Mouse (Mus musculus): ENCODE results near the gene Il10rb. TPM values are rescaled to one million over a fixed set of nuclear protein-coding genes. Genes with fewer than 3 reads are reported as not detected.

Gene Il10rb
- polyA plus RNA-seq, 1 experiment from 2014 or later = 49.5 TPM

DNA sequence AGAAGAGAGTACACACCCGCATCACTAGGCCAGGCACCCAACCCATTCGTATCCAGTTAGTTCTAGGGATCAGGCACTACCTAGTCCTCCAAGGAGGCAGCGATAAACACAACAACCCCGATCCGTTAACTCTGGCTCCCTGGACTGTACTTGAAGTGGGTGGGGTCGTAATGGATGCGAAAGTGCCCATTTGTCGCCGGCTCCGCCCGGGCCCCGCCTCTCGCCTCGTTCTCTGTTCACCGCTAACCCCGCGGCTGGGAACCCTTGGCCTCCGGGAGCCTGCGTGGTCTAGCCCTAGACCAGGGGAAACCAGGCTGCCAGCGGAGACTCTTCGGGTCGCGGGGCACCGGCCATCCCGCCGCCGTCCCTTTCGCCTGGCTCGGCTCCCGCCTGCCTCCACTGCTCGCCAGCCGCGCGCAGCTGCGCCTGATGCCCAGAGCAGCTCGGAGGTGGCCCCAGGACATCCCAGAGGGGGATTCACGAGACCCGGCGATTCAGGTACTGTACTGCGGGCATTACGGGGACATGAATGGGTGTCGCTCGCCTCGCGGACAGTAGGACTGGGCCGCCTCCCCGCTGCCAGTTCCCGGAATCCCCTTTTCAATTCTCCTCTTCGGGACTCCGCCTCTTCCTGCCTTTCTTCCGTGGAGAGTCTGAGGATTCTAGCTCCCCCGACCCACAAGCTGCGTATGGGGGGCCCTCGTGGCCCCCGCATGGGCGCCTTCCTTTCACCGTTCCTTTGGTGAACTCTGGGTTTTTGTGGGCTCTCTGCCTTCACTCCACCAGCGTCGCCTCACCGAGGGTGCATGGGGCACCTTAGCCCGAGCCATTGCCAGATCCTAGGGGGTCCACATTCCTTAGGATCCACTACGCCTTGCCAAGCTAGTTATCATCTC lies 33.1 kb upstream of the Il10rb start, which contains the start of gene Ifnar2:
TSS of gene Ifnar2 (plus strand) at position 207 of the 896 bp plus-strand sequence.
- Histone ChIP-seq H3K4me1 (peaks cover 18% of the 10 kb centered on the region), H3K27me3 (no peaks in the 10 kb centered on the region), H3K27ac (peak within 1 kb of the TSS; percentile 96), H3K4me3 (peak within 1 kb of the TSS; percentile 82), H3K4me2 (peak within 1 kb of the TSS; percentile 61), H3K36me3 (0 out of 2 replicates have a peak, but pooled peaks cover 4% of the 10 kb centered on the region), H3K9ac (peak within 1 kb of the TSS; percentile 88), H3K9me3 (no peaks in the 10 kb centered on the region)
- under 1% methylated on average over 62 of the region's 62 CpGs for WGBS
- ATAC-seq (ENCODE audit: borderline replicate concordance, extremely low read depth, low FRiP score, low TSS enrichment) = peak; percentile 90

DNA sequence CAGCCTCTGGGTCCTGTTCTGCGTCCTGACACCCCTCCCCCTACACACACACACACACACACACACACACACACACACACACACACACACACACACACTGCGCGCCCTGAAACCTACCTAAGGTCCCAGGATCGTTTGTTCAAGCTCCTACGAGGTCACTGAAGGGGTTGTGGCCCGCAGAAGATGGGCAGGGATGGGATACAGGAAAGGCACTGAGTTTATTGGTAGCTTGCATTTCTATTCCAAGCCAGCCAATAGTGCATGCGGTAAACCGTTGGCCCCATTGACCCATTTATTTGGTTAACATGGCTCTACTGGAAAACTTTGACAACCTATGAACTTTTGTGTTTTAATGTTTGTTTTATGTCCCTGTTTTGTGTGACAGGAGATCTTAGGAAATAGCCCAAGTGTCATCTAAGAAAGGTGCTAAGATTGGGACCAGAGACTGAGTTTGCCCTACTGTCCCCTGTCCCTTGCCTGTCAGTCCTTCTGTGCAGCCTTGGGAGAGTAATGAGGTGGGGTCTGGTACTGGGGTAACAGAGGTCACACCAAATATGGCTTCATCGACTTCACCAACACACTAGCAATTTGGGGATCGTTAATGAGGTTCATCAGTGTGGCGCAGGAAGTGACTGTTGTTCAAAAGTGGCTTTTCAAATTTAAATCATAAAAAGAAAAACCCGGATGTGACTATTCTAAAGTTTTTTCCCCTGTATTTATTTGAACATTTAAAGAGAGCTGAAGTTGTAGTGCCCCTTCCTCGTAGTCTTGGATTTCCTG lies 32.3 kb upstream of the Il10rb start:
- 0 out of 2 replicates have a peak, but pooled peaks cover 4% of the 10 kb centered on the region for H3K36me3 ChIP-seq

DNA sequence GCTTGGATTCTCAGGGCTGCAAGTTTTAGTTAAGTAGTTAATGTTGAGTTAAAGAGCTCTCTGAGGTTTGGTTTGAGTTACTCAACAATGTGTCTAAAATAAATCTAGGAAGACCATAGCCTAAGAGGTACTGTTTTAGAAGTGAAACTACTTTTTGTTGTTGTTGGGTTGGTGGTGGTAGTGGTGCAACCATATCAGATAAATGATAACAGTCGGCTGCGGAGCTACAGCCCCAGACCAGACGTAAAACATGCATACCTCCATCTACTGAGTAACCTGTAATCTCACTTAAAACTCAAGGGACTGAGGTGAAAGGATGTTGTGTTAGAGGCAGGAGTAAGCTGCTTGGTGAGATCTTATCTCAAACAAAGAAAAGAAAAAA lies 31.7 kb upstream of the Il10rb start:
- no peaks in the 10 kb centered on the region for H3K9me3 ChIP-seq
- H3K27me3 ChIP-seq = no peaks in the 10 kb centered on the region
- no peak for ATAC-seq (ENCODE audit: borderline replicate concordance, extremely low read depth, low FRiP score, low TSS enrichment)
- H3K4me2 ChIP-seq = peak overlapping the region; percentile 61; the same call in 1 of the 2 replicates
- no peak overlapping the region for H3K27ac ChIP-seq
- 0 out of 2 replicates have a peak, but pooled peaks cover 4% of the 10 kb centered on the region for H3K36me3 ChIP-seq
- H3K9ac ChIP-seq = no peak overlapping the region
- peak overlapping the region; percentile 82 for H3K4me3 ChIP-seq
- 73% methylated on average over 3 of the region's 3 CpGs for WGBS
- H3K4me1 ChIP-seq = peaks cover 32% of the 10 kb centered on the region

More for the DNA sequence above, 32.3 kb upstream of the Il10rb start:
- 20% methylated on average over 13 of the region's 13 CpGs for WGBS
- H3K4me3 ChIP-seq = peak overlapping the region; percentile 82
- H3K9ac ChIP-seq = peak overlapping the region; percentile 88
- H3K4me1 ChIP-seq = peaks cover 26% of the 10 kb centered on the region
- ATAC-seq (ENCODE audit: borderline replicate concordance, extremely low read depth, low FRiP score, low TSS enrichment) = no peak
- peak overlapping the region; percentile 61 for H3K4me2 ChIP-seq
- H3K27ac ChIP-seq = peak overlapping the region; percentile 96
- no peaks in the 10 kb centered on the region for H3K9me3 ChIP-seq
- no peaks in the 10 kb centered on the region for H3K27me3 ChIP-seq

DNA sequence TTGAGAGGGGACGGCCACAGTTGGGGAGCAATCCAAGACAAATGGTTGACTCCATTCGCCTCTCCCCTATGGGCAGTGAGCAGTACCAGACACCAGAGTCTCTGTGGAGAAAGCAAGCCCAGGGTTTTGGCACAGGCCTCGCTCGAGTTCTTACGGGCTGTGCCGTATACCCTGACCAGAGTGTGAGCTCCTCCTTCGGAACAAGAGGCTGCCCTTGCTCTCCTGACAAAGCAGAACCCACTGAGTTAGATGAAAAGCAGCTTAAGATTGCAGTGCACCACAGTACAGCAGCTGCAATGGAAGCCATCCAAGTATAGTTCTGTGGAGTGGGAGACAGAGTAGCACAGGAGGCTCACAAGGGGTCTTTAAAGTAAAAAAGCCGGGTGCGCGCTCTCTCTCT lies 29.3 kb upstream of the Il10rb start:
- H3K9ac ChIP-seq = no peak overlapping the region
- no peak overlapping the region for H3K4me3 ChIP-seq
- H3K36me3 ChIP-seq = 0 out of 2 replicates have a peak, but pooled peaks cover 4% of the 10 kb centered on the region
- H3K27ac ChIP-seq = no peak overlapping the region
- H3K4me2 ChIP-seq = no peak overlapping the region
- 84% methylated on average over 10 of the region's 10 CpGs for WGBS
- no peaks in the 10 kb centered on the region for H3K9me3 ChIP-seq
- peaks cover 40% of the 10 kb centered on the region for H3K4me1 ChIP-seq
- ATAC-seq (ENCODE audit: borderline replicate concordance, extremely low read depth, low FRiP score, low TSS enrichment) = no peak
- no peaks in the 10 kb centered on the region for H3K27me3 ChIP-seq

DNA sequence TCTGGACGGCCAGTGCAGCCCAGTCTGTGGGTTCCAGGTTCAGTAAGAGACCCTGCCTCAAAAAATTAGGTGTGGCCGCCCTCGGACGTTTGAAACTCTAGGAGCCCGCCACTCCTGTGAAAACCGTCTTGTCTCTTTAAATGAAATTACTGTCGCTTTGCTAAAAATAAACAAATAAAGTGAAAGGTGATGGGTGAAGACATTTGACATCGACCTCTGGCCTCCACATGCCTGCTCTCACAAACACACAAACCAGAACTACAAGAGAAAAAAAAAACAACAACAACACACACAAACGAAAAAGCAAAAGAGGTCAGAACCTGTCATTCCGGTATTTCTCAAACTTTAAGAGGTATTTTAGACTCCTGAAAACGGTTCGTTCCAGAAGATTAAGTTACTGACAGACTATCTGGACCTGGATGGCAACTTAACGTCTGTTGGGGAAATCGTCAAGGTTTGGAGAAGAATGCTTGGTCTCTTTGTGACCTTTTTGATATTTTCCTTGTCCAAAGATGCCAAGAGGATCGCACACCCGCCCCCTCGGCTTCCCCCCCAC lies 27.5 kb upstream of the Il10rb start:
- Histone ChIP-seq H3K27me3 (no peaks in the 10 kb centered on the region), H3K9me3 (no peaks in the 10 kb centered on the region), H3K4me2 (peak overlapping the region; percentile 38), H3K4me3 (no peak overlapping the region), H3K27ac (peak overlapping the region; percentile 71), H3K4me1 (peaks cover 39% of the 10 kb centered on the region), H3K9ac (no peak overlapping the region), H3K36me3 (0 out of 2 replicates have a peak, but pooled peaks cover 4% of the 10 kb centered on the region)
- no peak for ATAC-seq (ENCODE audit: borderline replicate concordance, extremely low read depth, low FRiP score, low TSS enrichment)
- 40% methylated on average over 17 of the region's 17 CpGs for WGBS

DNA sequence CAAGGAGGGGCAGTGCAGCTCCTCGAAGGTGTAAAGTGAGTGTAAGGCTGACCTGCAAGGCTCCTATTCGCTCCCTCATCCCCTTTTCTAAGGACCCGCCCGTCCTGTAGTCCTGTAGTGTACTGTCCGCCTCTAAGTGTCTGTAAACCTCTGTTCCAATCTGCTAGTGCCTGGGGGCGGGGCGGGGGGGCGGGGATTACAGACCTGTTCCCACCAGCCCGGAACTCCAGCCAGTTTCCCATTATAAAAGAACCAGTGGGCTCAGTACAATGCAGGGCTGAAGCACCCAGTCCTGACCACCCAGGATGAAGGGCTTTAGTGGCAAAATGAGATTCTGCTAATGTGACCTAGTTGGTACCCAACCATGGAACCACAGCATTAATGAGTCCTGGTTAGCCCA lies 27.0 kb upstream of the Il10rb start:
- no peak for ATAC-seq (ENCODE audit: borderline replicate concordance, extremely low read depth, low FRiP score, low TSS enrichment)
- no peaks in the 10 kb centered on the region for H3K9me3 ChIP-seq
- H3K4me1 ChIP-seq = peaks cover 35% of the 10 kb centered on the region
- 18% methylated on average over 9 of the region's 9 CpGs for WGBS
- H3K4me3 ChIP-seq = no peak overlapping the region
- H3K36me3 ChIP-seq = peaks cover 9% of the 10 kb centered on the region
- H3K27me3 ChIP-seq = no peaks in the 10 kb centered on the region
- peak overlapping the region; percentile 38 for H3K4me2 ChIP-seq
- peak overlapping the region; percentile 71 for H3K27ac ChIP-seq
- H3K9ac ChIP-seq = no peak overlapping the region

DNA sequence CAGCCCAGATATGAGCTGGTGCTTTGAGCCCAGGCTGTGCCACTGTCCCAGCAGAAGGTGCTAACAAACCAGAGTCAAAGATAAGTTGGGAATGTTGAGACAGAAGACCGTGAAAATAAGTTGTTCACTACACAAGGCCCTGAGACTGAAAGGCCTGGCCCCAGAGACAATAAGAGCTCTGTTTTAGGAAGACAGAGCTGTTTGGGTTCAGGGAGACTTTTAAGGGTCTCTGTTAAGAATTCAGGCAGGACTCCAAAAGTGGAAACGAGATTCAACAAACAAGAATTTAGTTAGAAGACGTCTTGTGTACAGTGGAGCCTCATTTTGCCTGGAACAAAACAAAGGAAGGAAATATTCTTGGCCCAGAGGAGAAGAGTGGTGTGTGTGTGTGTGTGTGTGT lies 26.6 kb upstream of the Il10rb start:
- Histone ChIP-seq H3K9ac (no peak overlapping the region), H3K27ac (peak overlapping the region; percentile 71), H3K27me3 (no peaks in the 10 kb centered on the region), H3K4me1 (peaks cover 31% of the 10 kb centered on the region), H3K36me3 (peaks cover 13% of the 10 kb centered on the region), H3K4me2 (no peak overlapping the region; the same call in 1 of the 2 replicates), H3K9me3 (no peaks in the 10 kb centered on the region), H3K4me3 (no peak overlapping the region)
- ATAC-seq (ENCODE audit: borderline replicate concordance, extremely low read depth, low FRiP score, low TSS enrichment) = no peak
- 24% methylated on average over 3 of the region's 3 CpGs for WGBS

DNA sequence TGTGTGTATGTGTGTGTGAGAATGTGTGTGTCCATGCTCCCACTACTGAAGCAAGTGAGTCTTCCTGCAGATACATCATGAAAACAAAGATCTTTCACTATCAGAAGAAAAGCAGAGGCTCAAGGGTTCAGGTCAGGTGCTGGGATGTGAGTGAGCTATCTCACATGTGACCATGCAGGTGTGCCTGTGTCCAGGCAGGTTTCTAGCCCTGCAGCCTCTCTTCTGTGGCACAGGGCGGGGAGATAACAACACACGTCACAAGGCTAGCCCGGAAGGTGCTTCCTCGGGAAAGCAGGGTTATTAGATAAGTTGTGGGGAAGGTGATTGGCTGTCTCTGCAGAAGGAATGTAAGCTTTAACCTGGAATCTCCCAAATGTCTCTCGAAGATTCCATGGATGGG lies 25.8 kb upstream of the Il10rb start:
- H3K9me3 ChIP-seq = no peaks in the 10 kb centered on the region
- peaks cover 18% of the 10 kb centered on the region for H3K36me3 ChIP-seq
- no peak overlapping the region for H3K4me3 ChIP-seq
- H3K27ac ChIP-seq = 0 out of 2 replicates have a peak overlapping the region, but pooled peaks have one; percentile 1
- 59% methylated on average over 5 of the region's 5 CpGs for WGBS
- peaks cover 31% of the 10 kb centered on the region for H3K4me1 ChIP-seq
- ATAC-seq (ENCODE audit: borderline replicate concordance, extremely low read depth, low FRiP score, low TSS enrichment) = 0 out of 2 replicates have a peak, but pooled peaks have one; percentile 15
- H3K27me3 ChIP-seq = no peaks in the 10 kb centered on the region
- no peak overlapping the region for H3K4me2 ChIP-seq
- no peak overlapping the region for H3K9ac ChIP-seq

DNA sequence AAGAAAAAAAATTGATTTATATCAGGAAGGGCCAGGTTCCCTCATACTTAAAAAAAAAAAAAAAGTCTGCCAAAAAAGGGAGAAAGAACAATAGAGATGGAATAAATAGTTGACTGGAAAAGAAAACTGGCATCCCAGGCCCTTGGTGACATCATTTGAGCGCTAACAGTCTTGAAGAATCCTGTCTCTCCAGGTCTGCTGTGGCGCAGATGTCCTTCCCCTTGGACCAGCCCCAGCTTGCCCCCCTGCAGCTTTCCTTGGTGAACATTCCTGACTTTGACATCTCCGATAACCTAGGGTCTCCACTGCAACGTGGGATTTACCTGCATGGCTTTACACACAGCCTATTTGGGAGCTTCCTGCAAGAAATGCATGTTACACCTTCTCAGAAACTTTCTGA lies 24.4 kb upstream of the Il10rb start:
- no peak overlapping the region for H3K9ac ChIP-seq
- H3K27me3 ChIP-seq = no peaks in the 10 kb centered on the region

DNA sequence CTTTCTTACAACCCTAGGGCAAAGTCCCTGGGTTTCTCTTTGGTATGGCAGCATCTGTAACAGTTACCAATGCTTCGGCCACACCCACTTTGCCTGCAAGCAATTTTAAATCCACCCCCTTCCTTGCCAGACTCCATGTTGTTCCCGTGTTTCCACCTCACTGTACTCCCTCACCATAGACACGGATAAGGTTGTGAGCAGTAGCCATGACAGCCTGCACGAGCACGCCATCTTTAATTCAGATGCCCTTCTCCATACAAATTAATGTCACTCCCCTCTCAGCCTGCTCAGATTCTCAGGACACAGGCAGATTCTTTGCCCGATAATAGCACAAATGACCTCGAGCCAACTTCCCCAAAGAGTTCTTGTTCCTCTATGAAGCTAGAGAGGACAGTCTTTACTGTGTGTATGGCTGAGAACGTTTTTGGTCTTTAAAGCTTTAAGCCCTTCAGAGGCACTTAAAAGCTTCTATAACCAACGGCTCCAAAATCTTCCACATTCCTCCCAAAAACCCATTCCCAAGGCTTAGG lies 23.6 kb upstream of the Il10rb start:
- no peaks in the 10 kb centered on the region for H3K27me3 ChIP-seq
- no peaks in the 10 kb centered on the region for H3K9me3 ChIP-seq
- H3K36me3 ChIP-seq = peaks cover 19% of the 10 kb centered on the region
- no peak overlapping the region for H3K4me3 ChIP-seq
- ATAC-seq (ENCODE audit: borderline replicate concordance, extremely low read depth, low FRiP score, low TSS enrichment) = no peak
- no peak overlapping the region for H3K4me2 ChIP-seq
- no peak overlapping the region for H3K27ac ChIP-seq
- 82% methylated on average over 9 of the region's 9 CpGs for WGBS
- H3K4me1 ChIP-seq = peaks cover 26% of the 10 kb centered on the region
- no peak overlapping the region for H3K9ac ChIP-seq

More for the DNA sequence above, 24.4 kb upstream of the Il10rb start:
- Histone ChIP-seq H3K27ac (no peak overlapping the region), H3K4me2 (no peak overlapping the region), H3K4me3 (no peak overlapping the region), H3K9me3 (no peaks in the 10 kb centered on the region), H3K36me3 (peaks cover 17% of the 10 kb centered on the region), H3K4me1 (peaks cover 27% of the 10 kb centered on the region)
- no peak for ATAC-seq (ENCODE audit: borderline replicate concordance, extremely low read depth, low FRiP score, low TSS enrichment)
- WGBS = 72% methylated on average over 4 of the region's 4 CpGs

DNA sequence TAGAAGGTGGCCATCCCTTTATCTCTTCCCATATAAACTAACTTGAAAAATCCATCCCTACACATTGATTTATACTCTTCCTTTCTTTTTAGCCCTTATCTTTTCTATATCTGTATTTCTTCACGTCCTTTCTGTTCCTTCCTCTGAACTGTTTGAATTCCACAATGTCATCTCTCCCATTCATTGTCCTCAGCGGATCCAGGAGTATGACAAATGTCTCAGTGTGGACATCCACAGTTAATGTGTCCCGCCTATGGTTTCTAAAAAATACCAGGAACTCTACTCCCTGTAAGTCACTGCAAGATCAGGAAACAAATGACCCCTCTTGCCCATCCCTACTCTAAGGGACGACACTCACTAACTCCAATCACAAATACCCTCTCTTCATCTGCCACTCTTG lies 21.7 kb upstream of the Il10rb start:
- peaks cover 35% of the 10 kb centered on the region for H3K36me3 ChIP-seq
- ATAC-seq (ENCODE audit: borderline replicate concordance, extremely low read depth, low FRiP score, low TSS enrichment) = no peak
- H3K4me1 ChIP-seq = peaks cover 12% of the 10 kb centered on the region
- no peaks in the 10 kb centered on the region for H3K27me3 ChIP-seq
- H3K27ac ChIP-seq = peak overlapping the region; percentile 7; the same call in 1 of the 2 replicates
- no peaks in the 10 kb centered on the region for H3K9me3 ChIP-seq
- WGBS = 59% methylated on average over 4 of the region's 4 CpGs
- H3K4me3 ChIP-seq = no peak overlapping the region
- no peak overlapping the region for H3K4me2 ChIP-seq
- no peak overlapping the region for H3K9ac ChIP-seq

Measured in lung, embryonic 15.5 days (tissue).